Mouse (Mus musculus) left cerebral cortex, adult 9 months (tissue): ENCODE measurements around the gene Abca12.
A peak's percentile ranks its signal among the peaks of the same experiment; 100 is the strongest.

ENCODE experiments used
- DNase-seq, 2 experiments: peaks; one replicate each; pipeline ENCODE4 v3.0.0; 2022; ENCODE audit warnings: low spot score in 2 of 2

The Abca12 gene

GRCm38 (mm10) chr1:71338548-71339340, 76.0 kb downstream of the Abca12 start:
- no peak for DNase-seq

- no peak for DNase-seq
These were observed 84.4 kb downstream of the Abca12 start for GRCm38 (mm10) chr1:71330349-71330748.

- DNase-seq, result no peak
These were observed 102.5 kb downstream of the Abca12 start for GRCm38 (mm10) chr1:71312171-71312570.

GRCm38 (mm10) chr1:71310614-71311013, 104.1 kb downstream of the Abca12 start:
- no peak for DNase-seq

- DNase-seq, result no peak
These were observed 107.3 kb downstream of the Abca12 start for GRCm38 (mm10) chr1:71307362-71307761.

- DNase-seq, result peak in 1 of 2 experiments; percentile 7
These were observed 108.5 kb downstream of the Abca12 start for GRCm38 (mm10) chr1:71306196-71306595.

GRCm38 (mm10) chr1:71304588-71304987, 110.1 kb downstream of the Abca12 start:
- no peak for DNase-seq

- DNase-seq, result no peak
These were observed 117.7 kb downstream of the Abca12 start for GRCm38 (mm10) chr1:71297021-71297420.

- DNase-seq, result no peak
These were observed 118.1 kb downstream of the Abca12 start for GRCm38 (mm10) chr1:71296585-71296984.

- no peak for DNase-seq
These were observed 122.8 kb downstream of the Abca12 start for GRCm38 (mm10) chr1:71291917-71292316.

GRCm38 (mm10) chr1:71289511-71289910, 125.2 kb downstream of the Abca12 start:
- peak in 1 of 2 experiments; percentile 78 for DNase-seq

- DNase-seq, result no peak
These were observed 137.8 kb downstream of the Abca12 start for GRCm38 (mm10) chr1:71276940-71277339.

GRCm38 (mm10) chr1:71272550-71272949, 142.2 kb downstream of the Abca12 start:
- DNase-seq, result peak in 1 of 2 experiments; percentile 12

- no peak for DNase-seq
These were observed 142.6 kb downstream of the Abca12 start for GRCm38 (mm10) chr1:71272077-71272476.

- DNase-seq, result no peak
These were observed 144.6 kb downstream of the Abca12 start for GRCm38 (mm10) chr1:71270083-71270482.

- DNase-seq, result no peak
These were observed 148.1 kb downstream of the Abca12 start for GRCm38 (mm10) chr1:71266630-71267029.

GRCm38 (mm10) chr1:71263532-71263931, 151.2 kb downstream of the Abca12 start:
- DNase-seq, result no peak

GRCm38 (mm10) chr1:71244647-71245046, 170.1 kb downstream of the Abca12 start:
- DNase-seq, result no peak

- no peak for DNase-seq
These were observed 173.3 kb downstream of the Abca12 start for GRCm38 (mm10) chr1:71241396-71241795.

GRCm38 (mm10) chr1:71239586-71239985, 175.1 kb downstream of the Abca12 start:
- no peak for DNase-seq

- DNase-seq, result no peak
These were observed 179.4 kb downstream of the Abca12 start for GRCm38 (mm10) chr1:71235335-71235734.

GRCm38 (mm10) chr1:71231211-71231610, 183.5 kb downstream of the Abca12 start:
- DNase-seq, result no peak

GRCm38 (mm10) chr1:71203581-71203980, 211.1 kb downstream of the Abca12 start:
- no peak for DNase-seq

GRCm38 (mm10) chr1:71196191-71196590, 218.5 kb downstream of the Abca12 start:
- DNase-seq, result no peak
